Mouse (Mus musculus) frontal cortex, adult 2 months (tissue): ENCODE results near the gene S100a10. TPM values are rescaled to one million over a fixed set of nuclear protein-coding genes. Genes with fewer than 3 reads are reported as not detected.
A peak's percentile ranks its signal among the peaks of the same experiment; 100 is the strongest.

ENCODE experiments used
- DNase-seq, 2 experiments: peaks; one replicate each; pipeline ENCODE4 v3.0.0; 2022; ENCODE audit warnings: low spot score in 1 of 2; ENCODE audit errors: extremely low spot score in 1 of 2
- polyA plus RNA-seq: library from polyadenylated mRNA; depleted of rRNA; stranded (reverse); fragments of >200 nt; gene quantifications from 2 replicates; pipeline ENCODE4 v1.2.3, GENCODE M21; 2012

Gene S100a10
- polyA plus RNA-seq, 1 experiment = 63.1 TPM

DNA sequence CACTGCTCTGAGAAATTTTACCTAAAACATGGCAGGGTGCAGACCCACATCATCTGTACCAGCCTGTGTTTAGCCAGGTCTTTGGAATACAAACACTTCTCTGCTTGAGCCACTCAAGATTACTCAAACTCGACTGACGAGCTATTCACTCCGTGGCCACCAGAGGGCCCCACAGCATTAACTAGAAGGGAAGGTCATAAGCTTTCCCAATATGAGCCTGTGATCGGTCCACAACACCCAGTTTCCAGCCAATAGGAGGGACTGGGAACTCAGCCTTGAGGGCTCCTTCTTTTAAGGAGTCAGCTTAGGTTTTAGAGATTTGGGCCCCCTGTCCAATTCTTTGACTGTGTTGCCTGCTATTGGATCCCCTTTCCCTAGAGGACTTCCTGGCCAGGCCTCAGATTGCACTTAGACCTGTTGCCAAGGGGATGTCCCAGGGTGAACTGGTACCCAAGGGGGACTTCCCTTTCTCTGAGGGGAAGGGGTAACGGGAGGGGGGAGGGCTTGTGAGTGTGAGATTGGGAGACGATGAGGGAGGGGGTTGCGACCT lies 7.7 kb upstream of the S100a10 start:
- DNase-seq = peak; percentile 56 to 95

DNA sequence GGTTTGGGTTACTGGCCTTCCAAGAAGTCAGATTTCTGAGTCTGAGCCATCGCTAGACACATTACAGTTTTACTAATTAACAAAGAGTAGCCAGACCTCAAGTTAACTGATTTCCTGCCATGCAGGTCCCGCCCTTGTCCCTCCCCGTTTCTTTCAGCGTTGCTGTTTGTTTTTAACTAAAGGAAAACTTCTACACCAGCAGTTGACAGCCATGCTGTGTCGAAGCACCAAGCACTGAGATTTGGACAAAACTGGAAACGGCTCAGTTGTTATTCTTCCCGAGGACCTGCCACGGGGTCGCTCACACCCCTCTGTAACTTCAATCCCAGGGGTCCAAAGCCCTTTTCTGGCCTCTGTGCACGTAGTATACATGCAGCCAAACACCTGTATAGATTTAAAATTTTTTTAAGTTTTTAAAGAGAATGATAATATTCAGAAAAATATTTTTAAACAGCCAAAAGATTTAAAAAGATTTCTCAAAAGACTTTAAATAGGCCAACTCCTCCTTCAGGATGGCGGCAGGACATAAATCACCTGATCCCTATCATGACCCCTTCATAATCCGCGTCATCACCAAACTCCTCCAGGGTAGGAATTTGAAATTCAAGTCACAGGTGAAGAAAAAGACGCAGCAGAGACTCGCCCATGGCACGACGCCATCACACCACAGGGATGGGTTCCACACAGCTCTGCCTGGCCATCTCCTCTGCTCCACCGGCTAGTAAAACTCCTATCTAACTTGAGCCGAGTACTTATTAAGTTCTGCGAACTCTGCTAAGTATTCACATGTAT lies 6.9 kb upstream of the S100a10 start:
- no peak for DNase-seq

DNA sequence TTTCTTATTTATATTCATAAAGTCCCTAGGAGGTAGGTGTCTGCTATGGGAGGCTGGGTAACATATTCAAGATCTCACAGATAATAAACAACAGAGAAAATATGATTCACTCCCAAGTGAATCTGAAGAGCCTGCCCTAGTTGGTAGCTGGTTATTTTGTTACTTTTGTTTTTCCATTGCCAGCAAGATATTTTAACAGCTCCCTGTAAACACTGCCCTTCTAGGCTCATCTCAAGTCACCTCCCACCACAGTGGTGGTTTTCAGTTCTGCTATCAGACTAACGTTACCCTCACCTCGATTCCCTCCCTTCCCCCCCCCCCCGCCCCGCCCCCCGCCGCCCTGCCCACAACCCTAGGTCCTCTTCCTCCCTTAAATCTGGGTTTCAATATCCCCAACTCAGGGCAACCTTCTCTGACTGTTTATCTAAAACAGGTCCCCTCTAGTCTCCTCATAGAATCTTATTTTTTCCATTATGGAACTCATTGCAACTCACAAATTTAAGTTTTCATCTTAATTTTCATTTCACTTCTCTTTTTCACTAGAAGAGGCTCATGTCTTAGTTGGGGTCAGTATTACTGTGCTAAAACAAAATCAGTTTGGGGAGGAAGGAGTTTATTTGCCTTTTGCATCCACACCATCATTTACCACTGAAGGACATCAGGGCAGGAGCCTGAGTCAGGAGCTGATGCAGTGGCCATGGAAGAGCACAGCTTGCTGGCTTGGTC lies 6.2 kb upstream of the S100a10 start:
- no peak for DNase-seq

DNA sequence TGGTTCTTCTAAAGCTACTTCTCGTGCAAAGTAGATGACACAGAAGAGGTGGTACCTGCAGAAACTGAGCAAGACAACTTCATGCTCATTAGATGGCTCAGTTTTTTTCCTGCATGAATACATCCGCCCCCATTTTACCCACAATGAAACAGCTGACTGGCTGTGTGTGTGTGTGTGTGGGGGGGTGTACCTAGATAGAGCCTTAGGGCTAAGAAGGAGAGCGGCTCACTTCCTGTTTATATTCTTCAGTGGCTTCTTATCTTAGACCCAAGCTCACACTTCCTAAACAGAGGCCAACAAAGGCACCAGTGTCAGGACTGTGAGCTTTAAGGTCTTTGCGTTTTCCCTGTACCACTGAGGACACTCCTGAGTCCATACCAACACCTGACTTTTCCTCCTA lies 4.9 kb upstream of the S100a10 start:
- no peak for DNase-seq

DNA sequence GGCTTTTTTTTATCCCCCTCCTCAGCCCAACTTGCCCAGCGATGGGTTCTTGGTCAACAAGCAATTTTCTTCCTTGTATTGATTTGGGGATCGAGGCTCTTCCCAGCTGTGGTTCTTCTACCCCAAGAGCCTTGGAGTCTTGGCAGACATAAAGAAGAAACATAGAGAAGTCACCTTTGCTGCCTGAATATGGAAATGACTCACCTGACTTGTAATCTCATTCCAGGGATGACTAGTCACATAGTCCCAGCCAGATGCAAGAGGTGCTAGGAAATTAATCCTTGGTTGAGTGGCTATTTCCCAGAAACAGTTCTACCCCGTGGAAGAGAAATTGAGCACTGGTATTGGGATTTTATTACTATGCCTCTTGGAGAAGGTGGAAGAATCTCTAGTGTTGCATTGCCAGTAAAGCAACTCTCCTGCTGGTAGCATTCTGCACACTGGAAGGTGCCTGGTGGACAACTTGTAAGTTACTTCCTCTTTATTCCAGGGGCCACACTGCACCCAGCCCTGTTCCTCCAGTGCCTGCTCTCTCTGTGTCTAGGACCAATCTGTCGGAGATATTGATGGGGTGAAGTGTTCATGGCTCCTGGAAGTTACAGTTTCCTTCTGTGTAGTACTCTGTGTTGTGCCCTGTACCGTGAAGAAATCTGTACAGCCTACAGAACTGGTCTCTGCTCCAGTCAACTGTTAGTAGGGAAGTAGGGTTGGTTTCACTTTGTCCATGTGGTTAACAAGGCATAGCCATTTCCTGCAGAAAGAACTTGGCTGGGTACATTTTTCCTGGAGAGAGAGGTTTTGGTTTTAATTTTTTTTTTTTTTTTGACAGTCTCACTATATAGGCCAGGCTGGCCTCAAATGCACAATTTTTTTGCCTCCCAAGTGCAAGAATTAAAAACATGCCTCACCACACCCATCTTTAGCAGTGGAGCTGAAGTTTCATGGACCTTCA lies 2.7 kb upstream of the S100a10 start:
- DNase-seq = no peak

DNA sequence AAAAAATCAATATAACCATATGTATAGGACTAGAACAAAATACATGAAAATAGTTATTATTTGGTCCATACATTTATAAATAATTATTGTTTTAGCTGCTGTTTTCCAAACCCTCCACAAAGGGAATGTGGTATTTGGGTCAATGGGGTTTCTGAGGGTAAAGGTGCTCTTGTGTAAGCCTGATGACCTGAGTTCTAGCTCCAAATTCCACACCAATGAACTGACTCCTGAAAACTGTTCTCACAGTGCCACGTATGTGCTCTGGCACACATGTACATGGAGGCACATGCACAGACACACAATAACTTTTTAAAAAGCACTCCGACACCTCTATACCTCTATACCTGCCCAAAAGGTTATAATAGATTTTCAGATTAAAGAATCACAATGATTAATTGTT lies 1.6 kb upstream of the S100a10 start:
- no peak for DNase-seq

DNA sequence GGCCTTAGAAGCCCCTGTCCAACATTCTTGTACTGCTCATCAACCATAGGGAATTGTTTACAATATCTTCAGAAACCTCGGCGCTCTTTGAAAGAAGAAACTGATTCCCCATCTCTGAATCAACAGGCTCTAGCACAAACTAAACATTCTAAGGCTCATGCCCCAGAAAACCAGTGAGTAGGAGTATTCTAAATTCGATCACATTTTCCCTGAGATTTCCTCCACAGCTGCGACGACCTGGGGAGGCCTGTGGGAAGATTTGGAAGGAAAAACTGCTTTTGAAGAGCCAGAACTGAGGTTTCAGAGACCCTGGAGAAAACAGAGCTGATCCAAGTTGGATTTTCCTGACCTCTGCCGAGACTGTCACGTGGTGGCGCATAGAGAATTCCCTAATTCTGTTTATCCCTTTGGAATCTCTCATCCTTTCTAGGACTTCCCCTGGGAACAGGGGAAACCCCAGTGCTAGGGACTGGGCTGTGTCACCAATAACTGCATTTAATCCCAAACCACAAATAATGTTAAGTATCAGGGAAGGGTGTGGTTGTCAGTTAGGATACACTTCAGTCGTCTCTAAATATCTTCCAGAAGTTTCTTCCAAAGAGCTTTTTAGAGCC lies 1.0 kb upstream of the S100a10 start:
- peak in 1 of 2 experiments; percentile 38 for DNase-seq

DNA sequence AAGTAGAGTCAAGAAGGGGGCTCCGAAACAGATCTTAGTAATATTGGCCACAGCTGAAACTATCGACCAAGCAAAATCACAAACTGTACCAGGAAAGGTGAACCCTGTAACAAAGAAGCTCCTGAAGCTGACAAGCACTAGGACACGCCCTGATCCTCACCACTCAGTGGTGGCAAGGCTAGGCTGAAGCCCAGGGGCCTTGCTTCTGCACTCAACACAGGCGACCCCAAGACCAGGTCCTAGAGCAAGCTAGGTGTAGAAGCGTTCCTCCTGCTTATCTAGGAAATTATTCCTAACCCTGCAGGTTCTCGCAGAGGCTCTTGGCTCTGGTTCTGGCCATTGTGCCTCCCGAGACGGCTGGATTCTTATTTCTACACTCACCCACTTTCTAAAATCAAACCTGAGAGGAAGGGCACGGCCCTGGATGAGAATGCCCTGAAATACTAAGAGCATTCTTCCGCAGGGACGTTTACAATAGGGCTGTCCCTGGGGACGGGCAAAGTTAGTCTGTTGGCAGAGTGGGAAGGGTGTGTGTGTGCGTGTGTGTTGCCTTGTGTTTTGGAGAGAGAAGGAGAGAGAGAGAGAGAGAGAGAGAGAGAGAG lies 400 bp upstream of the S100a10 start:
- no peak for DNase-seq

DNA sequence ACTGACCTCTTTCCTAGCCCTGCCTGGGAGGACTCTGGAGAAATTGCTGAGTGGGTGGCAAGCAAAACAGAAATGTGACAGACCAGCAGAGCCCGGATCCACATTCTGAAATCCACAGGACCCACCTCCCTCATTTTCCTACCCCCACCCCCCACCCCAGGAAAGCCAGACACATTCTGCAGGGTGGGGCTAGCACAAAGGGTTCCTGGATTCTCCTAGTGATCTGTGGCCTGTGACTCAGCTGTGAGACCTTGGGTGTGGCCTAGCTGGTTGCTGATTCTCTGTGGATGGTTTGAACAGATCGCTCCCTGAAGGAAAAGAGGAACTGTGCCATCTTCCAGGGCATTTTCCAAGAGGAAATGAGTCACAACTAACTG lies 986 bp downstream of the S100a10 start:
- no peak for DNase-seq

DNA sequence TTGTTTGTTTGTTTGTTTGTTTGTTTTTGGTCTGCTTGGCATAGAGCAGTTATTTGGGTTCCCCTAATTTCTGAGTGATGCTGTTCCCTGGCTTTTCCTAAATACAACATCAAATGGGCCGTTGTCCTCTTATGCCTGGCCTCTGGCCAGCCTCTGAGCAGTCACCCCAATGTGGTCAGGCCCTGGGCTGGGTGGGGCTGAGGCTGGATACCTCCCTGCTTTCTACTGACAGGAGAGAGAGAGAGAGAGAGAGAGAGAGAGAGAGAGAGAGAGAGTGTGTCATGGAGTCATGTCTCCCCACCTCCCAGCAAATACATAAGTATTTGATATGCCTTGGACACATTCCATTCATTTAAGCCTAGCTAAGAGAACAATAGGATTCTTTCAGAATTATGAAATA lies 1.7 kb downstream of the S100a10 start:
- DNase-seq = no peak

DNA sequence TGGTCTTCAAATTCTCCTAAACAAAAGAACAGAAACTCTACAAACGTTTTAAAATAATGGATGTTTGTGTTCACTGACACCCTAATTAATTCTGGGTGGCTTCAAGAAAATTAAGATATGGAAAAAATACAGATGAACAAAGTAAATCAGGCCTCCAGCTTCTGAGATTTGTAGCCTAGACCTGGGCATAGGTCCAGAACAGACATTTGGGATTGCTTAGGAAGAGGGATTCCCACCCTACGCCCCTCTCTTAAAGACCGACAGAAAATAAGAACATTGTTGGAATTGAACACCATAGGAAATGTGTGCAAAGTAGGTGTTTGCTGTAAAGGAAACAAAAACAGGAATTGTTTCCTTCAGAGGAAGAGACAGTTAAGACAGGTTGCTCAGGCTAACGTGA lies 2.6 kb downstream of the S100a10 start:
- DNase-seq = no peak

DNA sequence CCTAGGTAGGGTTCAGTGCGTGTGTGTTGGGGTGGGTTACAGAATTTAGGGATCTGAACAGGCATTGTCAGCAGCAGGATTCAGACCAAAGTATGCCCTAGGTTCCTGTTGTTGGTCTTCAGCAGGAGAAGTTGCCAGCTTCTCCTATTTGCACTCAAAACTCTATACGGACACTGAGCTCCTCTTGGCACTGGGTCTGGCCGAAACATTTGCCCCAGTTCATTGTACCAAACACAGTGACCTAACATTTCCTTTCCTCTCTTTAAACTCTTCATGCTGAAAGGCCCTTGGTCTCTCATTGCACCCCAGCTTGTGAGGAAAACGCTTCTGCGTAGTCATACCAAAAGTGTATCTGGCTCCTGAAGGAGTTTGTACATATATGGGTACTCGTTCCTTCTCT lies 5.1 kb downstream of the S100a10 start:
- no peak for DNase-seq

DNA sequence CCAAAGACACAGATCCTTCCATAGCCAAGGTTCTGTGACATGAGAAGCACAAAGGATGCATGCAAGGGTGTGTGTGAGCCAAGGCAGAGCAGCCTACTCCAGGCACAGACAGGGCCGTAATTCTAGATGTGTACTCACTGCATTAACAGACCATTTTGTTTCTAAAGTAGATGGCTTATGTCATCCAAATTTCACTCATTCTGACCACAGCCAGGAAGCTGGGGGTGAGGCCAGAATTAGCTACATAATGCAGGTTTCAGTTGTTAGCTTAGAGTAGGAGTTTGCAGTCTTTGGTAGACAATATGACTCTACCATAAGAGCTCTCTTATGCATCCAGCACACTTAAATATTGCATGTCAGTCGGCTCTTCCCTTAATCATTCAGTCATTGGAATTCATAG lies 7.5 kb downstream of the S100a10 start:
- no peak for DNase-seq

DNA sequence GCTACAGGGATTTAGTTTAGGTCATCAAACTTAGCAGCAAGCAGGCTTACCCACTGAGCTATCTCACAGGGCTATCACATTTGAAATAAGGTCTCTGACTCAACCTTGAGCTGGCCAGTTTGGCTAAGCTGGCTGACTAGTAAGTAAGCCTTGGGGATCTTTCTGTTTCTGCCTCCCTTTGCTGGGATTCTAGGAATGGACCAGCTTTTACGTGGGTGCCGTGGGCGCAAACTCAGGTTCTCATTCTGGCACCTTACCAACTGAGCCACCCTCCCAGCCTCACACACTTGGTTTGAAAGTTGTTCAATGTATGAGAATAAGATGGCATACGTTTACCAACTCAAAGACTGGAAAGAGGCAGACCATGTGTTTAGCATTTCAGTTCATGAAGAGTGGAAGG lies 8.3 kb downstream of the S100a10 start:
- peak in 1 of 2 experiments; percentile 40 for DNase-seq

DNA sequence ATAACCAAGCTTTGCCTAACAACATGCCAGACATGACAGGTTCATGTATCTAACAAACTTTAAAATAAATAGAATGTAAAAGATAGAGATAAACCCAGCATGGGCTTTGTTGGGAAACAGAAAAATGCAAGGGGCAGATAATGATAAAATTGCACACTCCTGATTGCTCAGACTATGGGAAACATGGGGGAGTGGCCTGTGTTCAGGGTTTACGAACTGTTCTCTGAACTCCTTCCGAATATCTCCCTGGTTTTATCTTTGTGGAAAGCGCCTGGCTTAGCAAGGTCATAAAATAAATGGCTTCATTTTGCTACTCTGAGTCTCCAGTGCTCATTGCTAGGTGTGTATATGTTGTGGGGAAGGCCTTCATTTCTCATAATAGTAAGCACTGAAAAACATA lies 12.0 kb downstream of the S100a10 start:
- no peak for DNase-seq

DNA sequence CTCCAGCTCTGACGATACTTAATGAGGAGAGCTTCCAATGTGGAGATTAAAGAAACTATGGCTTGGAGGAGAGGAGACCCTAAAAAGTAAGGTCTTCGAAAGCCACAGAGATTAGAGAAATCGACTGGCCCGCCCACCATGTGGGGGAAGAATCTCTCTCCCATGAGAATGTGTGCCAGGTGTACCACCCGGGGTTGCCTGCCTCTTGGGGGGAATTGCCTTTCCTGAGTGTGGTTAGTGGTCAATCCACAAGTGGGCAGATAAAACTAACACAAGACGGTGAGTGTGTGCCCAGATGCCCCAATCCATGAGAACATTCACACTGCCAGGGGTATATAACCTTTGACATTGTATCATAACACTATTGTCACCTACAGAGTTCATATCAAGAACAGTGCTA lies 12.8 kb downstream of the S100a10 start:
- no peak for DNase-seq

DNA sequence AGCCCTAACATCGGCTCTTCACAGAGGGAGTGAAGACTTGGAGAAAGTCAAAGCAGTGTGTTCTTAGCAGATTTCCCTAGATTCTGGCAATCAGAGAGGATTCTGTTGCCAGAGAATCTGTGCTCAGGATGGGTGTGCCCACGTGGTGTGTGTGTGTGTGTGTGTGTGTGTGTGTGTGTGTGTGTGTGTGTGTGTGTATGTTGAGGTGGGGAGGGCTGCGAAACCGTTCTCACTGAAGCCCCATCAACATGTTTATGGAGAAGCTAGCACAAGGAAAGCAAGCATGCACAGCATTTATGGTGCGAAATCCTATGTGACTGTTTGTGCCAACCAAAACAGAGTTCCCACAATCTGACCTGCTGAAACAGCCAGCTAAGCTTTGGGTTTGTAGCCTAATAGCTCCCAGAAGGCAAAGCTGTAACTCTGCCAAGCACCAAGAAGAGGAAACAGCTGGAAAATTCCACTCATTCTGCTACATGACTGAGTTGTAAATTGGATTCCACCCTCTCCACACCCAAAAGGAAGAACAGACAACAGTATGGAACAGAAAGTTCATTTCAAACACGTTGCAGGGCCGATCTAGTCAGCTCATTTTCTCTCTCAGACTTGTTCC lies 13.7 kb downstream of the S100a10 start:
- peak; percentile 58 to 76 for DNase-seq

DNA sequence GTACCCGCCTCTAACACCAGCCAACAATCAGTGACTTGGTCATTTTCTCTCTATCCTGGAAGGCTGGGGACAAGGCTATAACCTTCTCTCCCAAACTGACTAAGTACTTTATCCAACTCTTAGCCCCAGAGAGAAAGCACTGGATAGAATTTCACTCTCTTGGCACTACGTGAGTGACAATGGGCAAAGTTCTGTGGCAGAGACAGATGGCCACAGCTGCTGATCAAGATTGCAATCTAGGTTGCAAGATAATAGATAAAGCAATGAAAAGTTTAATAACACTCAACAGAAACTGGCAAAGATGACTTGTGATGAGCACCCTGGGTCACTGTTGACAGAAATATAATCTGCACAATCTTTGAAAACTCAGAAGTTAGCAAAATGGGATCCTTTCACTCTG lies 14.2 kb downstream of the S100a10 start:
- no peak for DNase-seq

DNA sequence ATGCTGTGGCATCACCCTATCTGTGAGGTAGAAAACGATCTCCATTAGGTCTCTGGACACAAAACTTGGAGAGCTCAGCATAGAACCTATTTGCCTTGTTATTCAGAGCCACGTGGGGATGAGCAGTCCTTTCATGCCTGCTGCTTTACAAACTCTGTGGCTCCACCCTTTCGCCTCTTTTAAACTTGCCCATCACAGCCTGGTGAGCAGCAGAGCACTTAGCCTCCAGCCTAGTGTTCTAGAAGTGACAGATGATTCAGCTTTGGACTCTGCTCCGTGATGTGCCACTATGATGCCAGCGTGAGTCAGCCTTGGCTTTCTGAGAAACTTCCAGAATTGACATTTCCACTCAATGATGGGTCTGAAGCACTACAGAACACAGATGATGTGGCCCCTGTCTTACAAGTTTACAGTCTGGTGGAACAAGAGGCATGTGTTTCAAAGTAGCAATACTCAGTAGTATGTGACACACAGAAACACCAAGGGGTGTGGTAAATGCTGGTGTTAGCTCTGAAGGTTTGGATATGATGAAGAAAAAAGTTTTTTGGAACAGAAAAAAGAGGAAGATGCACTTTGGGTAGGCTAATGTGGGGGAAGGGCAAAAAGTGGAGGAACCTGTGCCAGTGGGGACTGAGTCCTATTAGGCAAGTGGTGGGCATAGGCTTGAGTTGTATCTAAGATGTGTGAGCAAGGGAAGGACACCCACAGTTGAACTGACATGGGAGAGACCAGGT lies 17.3 kb downstream of the S100a10 start:
- DNase-seq = peak in 1 of 2 experiments; percentile 28
